ENCODE assay signal across 14 mouse cellular contexts in genomic region chr19:58050986-58051385, GRCm38 (mm10).
"Had no signal": no experiment of that assay in that cellular context is flagged by ENCODE, and none has a peak within 500 bp of the region (broad histone marks: within the 10 kb centered on the region; RNA-seq: fewer than 3 reads in every experiment).

No protein-coding gene starts in this region.

- H3K4me3 ChIP-seq: layer of hippocampus, adult 2 months; limb, embryonic 12.5 days; liver, embryonic 13.5 days; lung, embryonic 15.5 days; megakaryocyte, embryonic 14.5 days; midbrain, embryonic 15.5 days had no signal

- ATAC-seq: midbrain, embryonic 15.5 days had no signal

- H3K27me3 ChIP-seq: limb, embryonic 12.5 days; liver, embryonic 13.5 days; lung, embryonic 15.5 days; midbrain, embryonic 15.5 days had no signal

- DNase-seq: kidney, adult 11 months; kidney, adult 9 months; kidney, postnatal 10 days; kidney, postnatal 4 days; liver; liver, embryonic 13.5 days; liver, postnatal 0 days; lung, postnatal 14 days had no signal

- H3K36me3 ChIP-seq: liver, embryonic 13.5 days; lung, embryonic 15.5 days; midbrain, embryonic 15.5 days had no signal

- H3K9me3 ChIP-seq: limb, embryonic 12.5 days; liver, embryonic 13.5 days; lung, embryonic 15.5 days; midbrain, embryonic 15.5 days had no signal

- H3K4me1 ChIP-seq: liver, embryonic 13.5 days; lung, embryonic 15.5 days; megakaryocyte, embryonic 14.5 days had no signal

- H3K27ac ChIP-seq: layer of hippocampus, adult 2 months; limb, embryonic 12.5 days; liver, embryonic 13.5 days; lung, embryonic 15.5 days; macrophage; midbrain, embryonic 15.5 days had no signal

- H3K9ac ChIP-seq: limb, embryonic 12.5 days; liver, embryonic 13.5 days; liver, postnatal 0 days; lung, embryonic 15.5 days; midbrain, embryonic 15.5 days had no signal

- H3K4me2 ChIP-seq: limb, embryonic 12.5 days; liver, embryonic 13.5 days; lung, embryonic 15.5 days; midbrain, embryonic 15.5 days had no signal
